Mouse (Mus musculus) liver, postnatal 0 days (tissue): ENCODE measurements around the gene Snu13. TPM values are rescaled to one million over a fixed set of nuclear protein-coding genes. Genes with fewer than 3 reads are reported as not detected.

Source experiments
- ATAC-seq: fragments of 200-750 bp; cut with Nextera tagmentation; 2 replicates; pipeline ENCODE4 v1.8.0; 2017; ENCODE audit warnings: mild to moderate bottlenecking, moderate library complexity
- DNase-seq: peaks from one replicate; pipeline ENCODE4 v3.0.0-alpha.2; 2016
- H3K27ac ChIP-seq: fragments of 300-500 bp; sonication (generic); 2 replicates; pipeline ENCODE4 v1.5.1; 2014; ENCODE audit warnings: antibody characterized with exemption, moderate library complexity, mild to moderate bottlenecking, low read depth
- H3K27me3 ChIP-seq: fragments of 300-500 bp; sonication (generic); 2 replicates; pipeline ENCODE4 v1.6.1; 2014; ENCODE audit warnings: low read length, control low read depth, mixed read lengths; ENCODE audit not compliant: insufficient read depth
- H3K36me3 ChIP-seq: fragments of 300-500 bp; sonication (generic); replicated peaks from 2 replicates; pipeline ENCODE4 v1.6.1; 2014; ENCODE audit warnings: mild to moderate bottlenecking, control low read depth, low read length, moderate library complexity, mixed read lengths; ENCODE audit not compliant: insufficient read depth
- H3K4me1 ChIP-seq: fragments of 300-500 bp; sonication (generic); 2 replicates; pipeline ENCODE4 v1.6.1; 2014; ENCODE audit warnings: antibody characterized with exemption, mild to moderate bottlenecking, control low read depth; ENCODE audit not compliant: insufficient read depth
- H3K4me2 ChIP-seq: fragments of 300-500 bp; sonication (generic); 2 replicates; pipeline ENCODE4 v1.6.1; 2014; ENCODE audit warnings: low read depth, mild to moderate bottlenecking, low read length, moderate library complexity, mixed read lengths
- H3K4me3 ChIP-seq: fragments of 300-500 bp; sonication (generic); 2 replicates; pipeline ENCODE4 v1.5.1; 2014; ENCODE audit warnings: low read depth, low read length
- H3K9ac ChIP-seq: fragments of 300-500 bp; sonication (generic); replicated peaks from 2 replicates; pipeline ENCODE4 v1.6.1; 2014; ENCODE audit warnings: mild to moderate bottlenecking, moderate library complexity
- H3K9me3 ChIP-seq: fragments of 300-500 bp; sonication (generic); 2 replicates; pipeline ENCODE4 v1.6.1; 2016; ENCODE audit warnings: mild to moderate bottlenecking, control low read depth, low read length, mixed read lengths
- CTCF ChIP-seq: sonication (generic); IDR thresholded peaks from 2 replicates; pipeline ENCODE4 v1.5.1; 2016; ENCODE audit warnings: antibody characterized with exemption, low read depth
- EP300 ChIP-seq: IDR thresholded peaks from 2 replicates; pipeline ENCODE4 v1.6.1; 2016; ENCODE audit warnings: antibody characterized with exemption, low read depth, mild to moderate bottlenecking
- WGBS: fragments of 180-500 bp; shearing (Covaris S2); extraction: QIAGEN DNeasy Blood & Tissue Kit; methylation state at CpG from one replicate; pipeline ENCODE4 v1.1.7; 2014; ENCODE audit not compliant: insufficient replicate concordance; 5-methylcytosine and 5-hydroxymethylcytosine counted together
- polyA plus RNA-seq: library from polyadenylated mRNA; unstranded; fragments of >200 nt; fragmentation: Nextera tagmentation; extraction: Ambion mirVana; gene quantifications from 2 replicates; pipeline ENCODE4 v1.2.1, GENCODE M21; 2015

Gene Snu13
- polyA plus RNA-seq, result 84.6 and 92.1 TPM in 2 replicates

GRCm38 (mm10) chr15:82047080-82047883, at the start of gene Snu13:
Gene Snu13 (minus strand): TSS chr15:82047598.
- peaks cover 21% of the 10 kb centered on the region for H3K4me1 ChIP-seq
- WGBS, result 4% methylated on average over 71 of the region's 74 CpGs
- no peaks in the 10 kb centered on the region for H3K27me3 ChIP-seq
- H3K4me3 ChIP-seq, result peak within 1 kb of the TSS; percentile 80
- no peak for TF ChIP-seq CTCF
- peak; percentile 24; the same call in 1 of the 2 replicates for TF ChIP-seq EP300
- H3K4me2 ChIP-seq, result peak within 1 kb of the TSS; percentile 98
- DNase-seq (peak; percentile 94), ATAC-seq (peak; percentile 83)
- peaks cover 15% of the 10 kb centered on the region for H3K36me3 ChIP-seq
- H3K9ac ChIP-seq, result peak within 1 kb of the TSS; percentile 84
- H3K27ac ChIP-seq, result peak within 1 kb of the TSS; percentile 93
- no peaks in the 10 kb centered on the region for H3K9me3 ChIP-seq

- no peaks in the 10 kb centered on the region for H3K4me1 ChIP-seq
- 70% methylated on average over 7 of the region's 7 CpGs for WGBS
- no peaks in the 10 kb centered on the region for H3K36me3 ChIP-seq
- TF ChIP-seq CTCF (no peak), EP300 (no peak)
- peaks cover 7% of the 10 kb centered on the region; the same call in 1 of the 2 replicates for H3K27me3 ChIP-seq
- no peak overlapping the region for H3K4me3 ChIP-seq
- DNase-seq (no peak), ATAC-seq (no peak)
- H3K9me3 ChIP-seq, result no peaks in the 10 kb centered on the region
- no peak overlapping the region for H3K4me2 ChIP-seq
- no peak overlapping the region for H3K27ac ChIP-seq
- H3K9ac ChIP-seq, result no peak overlapping the region
Observed at GRCm38 (mm10) chr15:82091061-82091460, 43.7 kb upstream of the Snu13 start.

GRCm38 (mm10) chr15:82087266-82087665, 39.9 kb upstream of the Snu13 start:
- ATAC-seq (no peak), DNase-seq (no peak)
- Histone ChIP-seq H3K36me3 (no peaks in the 10 kb centered on the region), H3K27ac (no peak overlapping the region), H3K9ac (no peak overlapping the region), H3K4me3 (no peak overlapping the region), H3K9me3 (no peaks in the 10 kb centered on the region), H3K4me2 (no peak overlapping the region), H3K27me3 (peaks cover 9% of the 10 kb centered on the region; the same call in 1 of the 2 replicates), H3K4me1 (no peaks in the 10 kb centered on the region)
- 12% methylated on average over 7 of the region's 10 CpGs for WGBS
- TF ChIP-seq EP300, result no peak
- TF ChIP-seq CTCF, result no peak

- no peaks in the 10 kb centered on the region for H3K36me3 ChIP-seq
- H3K27ac ChIP-seq, result no peak overlapping the region
- H3K4me3 ChIP-seq, result no peak overlapping the region
- H3K9me3 ChIP-seq, result no peaks in the 10 kb centered on the region
- H3K4me2 ChIP-seq, result no peak overlapping the region
- no peaks in the 10 kb centered on the region for H3K4me1 ChIP-seq
- peaks cover 9% of the 10 kb centered on the region; the same call in 1 of the 2 replicates for H3K27me3 ChIP-seq
- no peak for ATAC-seq
- no peak overlapping the region for H3K9ac ChIP-seq
- DNase-seq, result no peak
- TF ChIP-seq CTCF (no peak), EP300 (no peak)
- WGBS, result 70% methylated on average over 12 of the region's 12 CpGs
Observed at GRCm38 (mm10) chr15:82086131-82086530, 38.7 kb upstream of the Snu13 start.

- no peak overlapping the region for H3K27ac ChIP-seq
- H3K9me3 ChIP-seq, result no peaks in the 10 kb centered on the region
- H3K9ac ChIP-seq, result no peak overlapping the region
- DNase-seq (no peak), ATAC-seq (no peak)
- no peak overlapping the region for H3K4me3 ChIP-seq
- no peak for TF ChIP-seq EP300
- no peak for TF ChIP-seq CTCF
- 76% methylated on average over 9 of the region's 9 CpGs for WGBS
- no peak overlapping the region for H3K4me2 ChIP-seq
- H3K36me3 ChIP-seq, result no peaks in the 10 kb centered on the region
- H3K27me3 ChIP-seq, result peaks cover 9% of the 10 kb centered on the region; the same call in 1 of the 2 replicates
- H3K4me1 ChIP-seq, result no peaks in the 10 kb centered on the region
Observed at GRCm38 (mm10) chr15:82085606-82086005, 38.2 kb upstream of the Snu13 start.

GRCm38 (mm10) chr15:82081161-82081560, 33.8 kb upstream of the Snu13 start:
- 27% methylated on average over 7 of the region's 7 CpGs for WGBS
- ATAC-seq (no peak), DNase-seq (peak; percentile 44)
- no peak overlapping the region for H3K27ac ChIP-seq
- H3K36me3 ChIP-seq, result no peaks in the 10 kb centered on the region
- 0 out of 2 replicates have a peak, but pooled peaks cover 2% of the 10 kb centered on the region for H3K27me3 ChIP-seq
- no peaks in the 10 kb centered on the region for H3K9me3 ChIP-seq
- no peak overlapping the region for H3K4me3 ChIP-seq
- H3K4me2 ChIP-seq, result no peak overlapping the region
- H3K9ac ChIP-seq, result no peak overlapping the region
- no peaks in the 10 kb centered on the region for H3K4me1 ChIP-seq
- TF ChIP-seq EP300 (no peak), CTCF (peak; percentile 65)
